Mouse (Mus musculus) ES-E14 (cell line): ENCODE measurements around the gene Smox. TPM values are rescaled to one million over a fixed set of nuclear protein-coding genes. Genes with fewer than 3 reads are reported as not detected.
A peak's percentile ranks its signal among the peaks of the same experiment; 100 is the strongest.

Experiments
- DNase-seq: peaks from one replicate; pipeline ENCODE4 v3.0.0-alpha.2; 2013; ENCODE audit warnings: low read depth, low spot score
- H3K27ac ChIP-seq: 2 replicates; pipeline ENCODE4 v1.5.1; 2012; ENCODE audit warnings: low read depth, mild to moderate bottlenecking, low read length, moderate library complexity, mixed read lengths; ENCODE audit not compliant: poor library complexity, insufficient read depth, severe bottlenecking
- H3K36me3 ChIP-seq: 2 replicates; pipeline ENCODE4 v1.6.1; 2012; ENCODE audit warnings: mild to moderate bottlenecking, low read length, moderate library complexity, mixed read lengths; ENCODE audit not compliant: control insufficient read depth, poor library complexity, insufficient read depth, severe bottlenecking
- H3K4me1 ChIP-seq, 2 experiments: fragments of 150-350 bp in 1 of 2; sonication (generic) in 1 of 2; 2 replicates each; pipeline ENCODE4 v1.6.1; 2012; ENCODE audit warnings: low read length in 2 of 2, mild to moderate bottlenecking in 1 of 2, mixed read lengths in 1 of 2; ENCODE audit not compliant: control insufficient read depth in 2 of 2, insufficient read depth in 2 of 2, poor library complexity in 1 of 2
- H3K4me3 ChIP-seq, 2 experiments: fragments of 150-350 bp in 1 of 2; sonication (generic) in 1 of 2; 2 replicates each; pipeline ENCODE4 v1.5.1; 2012; ENCODE audit warnings: low read length in 2 of 2, low read depth in 1 of 2, mild to moderate bottlenecking in 1 of 2, mixed read lengths in 1 of 2; ENCODE audit not compliant: insufficient read depth in 1 of 2, poor library complexity in 1 of 2, severe bottlenecking in 1 of 2
- H3K9ac ChIP-seq: 2 replicates; pipeline ENCODE4 v1.6.1; 2012; ENCODE audit warnings: low read depth, mild to moderate bottlenecking, low read length, mixed read lengths; ENCODE audit not compliant: poor library complexity, insufficient read depth, severe bottlenecking
- H3K9me3 ChIP-seq: fragments of 150-350 bp; sonication (generic); 2 replicates; pipeline ENCODE4 v1.6.1; 2012; ENCODE audit warnings: low read depth, mild to moderate bottlenecking, low read length; ENCODE audit not compliant: control insufficient read depth, insufficient read depth
- CHD2 ChIP-seq: IDR thresholded peaks from 2 replicates; pipeline ENCODE4 v1.6.1; 2014; ENCODE audit warnings: mild to moderate bottlenecking, low read depth, low read length, inconsistent platforms
- HCFC1 ChIP-seq: IDR thresholded peaks from 2 replicates; pipeline ENCODE4 v1.6.1; 2012; ENCODE audit warnings: low read length, inconsistent platforms, borderline replicate concordance; ENCODE audit not compliant: insufficient read depth
- MAFK ChIP-seq: IDR thresholded peaks from 2 replicates; pipeline ENCODE4 v1.6.1; 2014; ENCODE audit warnings: mild to moderate bottlenecking, low read depth, low read length, inconsistent platforms; ENCODE audit not compliant: insufficient read depth
- ZC3H11A ChIP-seq: IDR thresholded peaks from 2 replicates; pipeline ENCODE4 v1.6.1; 2012; ENCODE audit warnings: low read depth, mild to moderate bottlenecking, inconsistent platforms, low read length, borderline replicate concordance
- ZNF384 ChIP-seq: IDR thresholded peaks from 2 replicates; pipeline ENCODE4 v1.6.1; 2012; ENCODE audit warnings: low read depth, low read length, inconsistent platforms
- in situ Hi-C, 2 experiments: fragments of 600-800 bp; cut with MboI; formaldehyde crosslinking; loops; one replicate each; pipeline ENCODE4 v1.15.1; 2025; ENCODE audit warnings: low sequenced_read_pairs in 2 of 2, inconsistent platforms in 1 of 2; ENCODE audit not compliant: unreplicated experiment in 2 of 2
- total RNA-seq: library from RNA; depleted of rRNA; stranded (reverse); fragments of 300-350 nt; gene quantifications from 2 replicates; pipeline ENCODE4 v1.2.3, GENCODE M21; 2012

The Smox gene
- total RNA-seq, 1 experiment, result 12.9 TPM

- Histone ChIP-seq H3K27ac (no peak overlapping the region), H3K4me1 (peaks cover 0 to 2% of the 10 kb centered on the region in 2 experiments; a peak in 2 of 4 replicates), H3K9ac (no peak overlapping the region), H3K9me3 (no peaks in the 10 kb centered on the region), H3K4me3 (no peak overlapping the region), H3K36me3 (no peaks in the 10 kb centered on the region)
- TF ChIP-seq MAFK (no peak), CHD2 (0 out of 2 replicates have a peak, but pooled peaks have one; percentile 26)
- DNase-seq, result no peak
- in situ Hi-C loops, result loop anchor here (10.0 kb wide), 2 partner anchors 262 to 272 kb away; no protein-coding TSS in a partner anchor
Measured at GRCm38 (mm10) chr2:131542531-131542930, 51.2 kb downstream of the Smox start.

- H3K4me1 ChIP-seq, result peaks cover 0 to 2% of the 10 kb centered on the region in 2 experiments; a peak in 2 of 4 replicates
- TF ChIP-seq ZC3H11A (0 out of 2 replicates have a peak, but pooled peaks have one; percentile 38), ZNF384 (no peak)
- H3K36me3 ChIP-seq, result no peaks in the 10 kb centered on the region
- H3K9me3 ChIP-seq, result no peaks in the 10 kb centered on the region
- peak overlapping the region; percentile 24 for H3K9ac ChIP-seq
- DNase-seq, result no peak
- H3K27ac ChIP-seq, result no peak overlapping the region
- in situ Hi-C loops, result loop anchor here (10.0 kb wide), 2 partner anchors 259 to 269 kb away; no protein-coding TSS in a partner anchor
- peak overlapping the region; percentile 60 to 63 for H3K4me3 ChIP-seq
Measured at GRCm38 (mm10) chr2:131545386-131546307, 54.4 kb downstream of the Smox start.

GRCm38 (mm10) chr2:131546308-131546700 lies 55.0 kb downstream of the Smox start:
- H3K36me3 ChIP-seq, result no peaks in the 10 kb centered on the region
- TF ChIP-seq HCFC1 (no peak), ZNF384 (no peak), MAFK (no peak), ZC3H11A (no peak), CHD2 (no peak)
- H3K9me3 ChIP-seq, result no peaks in the 10 kb centered on the region
- peak overlapping the region; percentile 60 to 63; a peak in 3 of 4 replicates for H3K4me3 ChIP-seq
- DNase-seq, result no peak
- H3K4me1 ChIP-seq, result peaks cover 0 to 2% of the 10 kb centered on the region in 2 experiments; a peak in 2 of 4 replicates
- peak overlapping the region; percentile 24 for H3K9ac ChIP-seq
- H3K27ac ChIP-seq, result no peak overlapping the region
- in situ Hi-C loops, result loop anchor here (10.0 kb wide), 2 partner anchors 258 to 268 kb away; no protein-coding TSS in a partner anchor

GRCm38 (mm10) chr2:131546745-131547408 lies 55.6 kb downstream of the Smox start:
- TF ChIP-seq MAFK, result no peak
- no peak for TF ChIP-seq CHD2
- TF ChIP-seq HCFC1, result no peak
- TF ChIP-seq ZC3H11A, result no peak
- TF ChIP-seq ZNF384, result no peak
- Histone ChIP-seq H3K27ac (no peak overlapping the region), H3K4me3 (peak overlapping the region in 1 of 2 experiments; percentile 60; a peak in 1 of 4 replicates), H3K9me3 (no peaks in the 10 kb centered on the region), H3K4me1 (peaks cover 0 to 2% of the 10 kb centered on the region in 2 experiments; a peak in 2 of 4 replicates), H3K9ac (no peak overlapping the region), H3K36me3 (no peaks in the 10 kb centered on the region)
- in situ Hi-C loops, result loop anchor here (10.0 kb wide), 2 partner anchors 258 to 268 kb away; no protein-coding TSS in a partner anchor
- no peak for DNase-seq
